Mouse (Mus musculus): ENCODE results near the gene Pkhd1.

GRCm38 (mm10) chr1:20624564-20624963 is 6.7 kb upstream of the Pkhd1 start:
- TF ChIP-seq CTCF (IDR thresholded peaks at IDR 0.05), result no peak
- no peak for TF ChIP-seq EP300 (IDR thresholded peaks at IDR 0.05)

Data from lung, postnatal 0 days (tissue).